9 mouse cellular contexts compared by ENCODE assay signal in the genomic region with DNA sequence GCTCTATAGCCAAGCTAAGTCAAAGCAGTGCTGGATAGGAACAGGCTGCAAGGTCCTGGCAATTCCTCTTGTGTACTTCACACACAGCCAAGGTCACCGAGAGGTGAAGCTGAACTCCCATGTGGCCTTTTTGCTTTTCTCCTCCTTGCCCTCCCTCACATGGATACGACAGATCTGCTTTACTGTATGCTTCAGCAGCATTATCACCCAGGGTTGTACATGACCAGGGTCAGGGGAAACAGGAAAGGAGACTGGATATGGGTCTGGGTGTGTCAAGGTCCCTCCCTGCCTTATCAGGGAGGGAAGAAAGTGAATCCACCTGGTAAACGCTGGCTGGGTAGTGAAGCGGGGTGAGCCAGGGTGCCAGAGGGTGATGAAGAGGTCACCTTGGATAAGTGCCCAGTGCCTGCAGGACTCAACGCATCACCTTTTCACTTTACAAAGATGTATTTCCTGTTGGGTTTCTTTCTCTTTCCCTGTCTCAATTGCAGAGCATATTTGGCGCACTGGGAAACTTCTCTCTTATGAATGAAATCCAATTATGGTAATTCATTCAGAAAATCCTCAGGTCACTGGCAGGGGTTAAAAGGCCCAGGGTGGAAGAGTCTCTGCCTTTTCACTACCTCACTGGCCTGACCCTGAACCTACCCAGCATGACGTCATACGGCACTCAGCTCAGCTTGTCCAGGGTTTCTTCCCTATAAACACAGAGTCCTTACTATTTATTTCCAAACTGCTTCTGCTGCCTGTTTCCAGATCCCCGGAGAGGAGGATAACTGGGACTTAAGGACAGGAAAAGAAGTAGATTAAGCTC.
A peak's percentile ranks its signal among the peaks of the same experiment; 100 is the strongest.
DNase-seq lines count a peak whose midpoint lies in the region; ATAC-seq lines count a peak whose summit lies in the region.
"Had no signal": no experiment of that assay in that cellular context is flagged by ENCODE, and none has a peak within 500 bp of the region (broad histone marks: within the 10 kb centered on the region; RNA-seq: fewer than 3 reads in every experiment).

No protein-coding gene starts in this region.

- H3K27ac ChIP-seq in limb, embryonic 12.5 days: 0 out of 2 replicates have a peak overlapping the region, but pooled peaks have one; percentile 9
- H3K27ac ChIP-seq in limb, embryonic 10.5 days: no peak overlapping the region
- peak overlapping the region; percentile 60 for H3K27ac ChIP-seq in heart, embryonic 13.5 days (replicated peaks)
- peak overlapping the region; percentile 6; the same call in 1 of the 2 replicates for H3K27ac ChIP-seq in stomach, embryonic 14.5 days (ENCODE audit: low read length)
- no peak overlapping the region for H3K27ac ChIP-seq in midbrain, embryonic 13.5 days
- no peak overlapping the region for H3K27ac ChIP-seq in forebrain, embryonic 12.5 days
- H3K27ac ChIP-seq: lung, embryonic 15.5 days had no signal

- H3K9ac ChIP-seq in limb, embryonic 12.5 days (replicated peaks): no peak overlapping the region
- H3K9ac ChIP-seq in heart, embryonic 13.5 days: no peak overlapping the region
- no peak overlapping the region for H3K9ac ChIP-seq in stomach, embryonic 14.5 days (replicated peaks; ENCODE audit: low read depth, low read length)
- no peak overlapping the region for H3K9ac ChIP-seq in midbrain, embryonic 13.5 days (replicated peaks)
- H3K9ac ChIP-seq in forebrain, embryonic 12.5 days: no peak overlapping the region
- H3K9ac ChIP-seq: lung, embryonic 15.5 days had no signal

- no peaks in the 10 kb centered on the region for H3K36me3 ChIP-seq in limb, embryonic 12.5 days
- no peaks in the 10 kb centered on the region for H3K36me3 ChIP-seq in limb, embryonic 10.5 days
- no peaks in the 10 kb centered on the region for H3K36me3 ChIP-seq in heart, embryonic 13.5 days
- H3K36me3 ChIP-seq in stomach, embryonic 14.5 days (ENCODE audit: control insufficient read depth, insufficient read depth, low read length): no peaks in the 10 kb centered on the region
- H3K36me3 ChIP-seq in midbrain, embryonic 13.5 days: no peaks in the 10 kb centered on the region
- H3K36me3 ChIP-seq in forebrain, embryonic 12.5 days (replicated peaks): no peaks in the 10 kb centered on the region
- H3K36me3 ChIP-seq: lung, embryonic 15.5 days had no signal

- no peak for ATAC-seq in limb, embryonic 12.5 days (ENCODE audit: insufficient number of reproducible peaks, insufficient read depth, low FRiP score, low TSS enrichment, low read depth)
- 0 out of 2 replicates have a peak, but pooled peaks have one; percentile 31 for ATAC-seq in heart, embryonic 13.5 days (ENCODE audit: extremely low read depth, insufficient number of reproducible peaks, low FRiP score, low TSS enrichment)
- ATAC-seq in stomach, embryonic 14.5 days (ENCODE audit: insufficient number of reproducible peaks, insufficient read depth, low FRiP score, low read depth): peak; percentile 72
- ATAC-seq in midbrain, embryonic 13.5 days: no peak
- no peak for ATAC-seq in forebrain, embryonic 12.5 days (ENCODE audit: low FRiP score)

- no peaks in the 10 kb centered on the region for H3K27me3 ChIP-seq in limb, embryonic 12.5 days
- no peaks in the 10 kb centered on the region for H3K27me3 ChIP-seq in limb, embryonic 10.5 days (ENCODE audit: low read depth, poor library complexity, severe bottlenecking)
- H3K27me3 ChIP-seq in heart, embryonic 13.5 days (replicated peaks): no peaks in the 10 kb centered on the region
- H3K27me3 ChIP-seq in stomach, embryonic 14.5 days (ENCODE audit: control insufficient read depth, insufficient read depth, low read length): no peaks in the 10 kb centered on the region
- H3K27me3 ChIP-seq in midbrain, embryonic 13.5 days: no peaks in the 10 kb centered on the region
- H3K27me3 ChIP-seq in forebrain, embryonic 12.5 days: no peaks in the 10 kb centered on the region
- H3K27me3 ChIP-seq: lung, embryonic 15.5 days had no signal

- H3K4me2 ChIP-seq in limb, embryonic 12.5 days: no peak overlapping the region
- H3K4me2 ChIP-seq in heart, embryonic 13.5 days: no peak overlapping the region
- no peak overlapping the region for H3K4me2 ChIP-seq in stomach, embryonic 14.5 days (replicated peaks; ENCODE audit: low read depth, low read length)
- H3K4me2 ChIP-seq in midbrain, embryonic 13.5 days (replicated peaks): no peak overlapping the region
- no peak overlapping the region for H3K4me2 ChIP-seq in forebrain, embryonic 12.5 days
- H3K4me2 ChIP-seq: lung, embryonic 15.5 days had no signal

- no peak overlapping the region for H3K4me3 ChIP-seq in limb, embryonic 12.5 days (replicated peaks)
- H3K4me3 ChIP-seq in limb, embryonic 10.5 days: no peak overlapping the region
- H3K4me3 ChIP-seq in heart, embryonic 13.5 days: no peak overlapping the region
- no peak overlapping the region for H3K4me3 ChIP-seq in stomach, embryonic 14.5 days (ENCODE audit: low read depth, low read length)
- no peak overlapping the region for H3K4me3 ChIP-seq in midbrain, embryonic 13.5 days (replicated peaks)
- H3K4me3 ChIP-seq in forebrain, embryonic 12.5 days (replicated peaks): no peak overlapping the region
- H3K4me3 ChIP-seq: lung, embryonic 15.5 days had no signal

- H3K9me3 ChIP-seq in limb, embryonic 12.5 days: no peaks in the 10 kb centered on the region
- no peaks in the 10 kb centered on the region for H3K9me3 ChIP-seq in limb, embryonic 10.5 days (replicated peaks)
- no peaks in the 10 kb centered on the region for H3K9me3 ChIP-seq in heart, embryonic 13.5 days
- H3K9me3 ChIP-seq in stomach, embryonic 14.5 days (ENCODE audit: control insufficient read depth, low read depth, low read length): no peaks in the 10 kb centered on the region
- H3K9me3 ChIP-seq in midbrain, embryonic 13.5 days: no peaks in the 10 kb centered on the region
- H3K9me3 ChIP-seq in forebrain, embryonic 12.5 days: no peaks in the 10 kb centered on the region
- H3K9me3 ChIP-seq: lung, embryonic 15.5 days had no signal

- WGBS in limb, embryonic 12.5 days: 54% methylated on average over 9 of the region's 9 CpGs
- 52% methylated on average over 9 of the region's 9 CpGs for WGBS in limb, embryonic 10.5 days
- WGBS in heart, embryonic 13.5 days: 22% methylated on average over 9 of the region's 9 CpGs
- 15% methylated on average over 9 of the region's 9 CpGs for WGBS in stomach, embryonic 14.5 days
- 48% methylated on average over 9 of the region's 9 CpGs for WGBS in midbrain, embryonic 13.5 days
- 50% methylated on average over 9 of the region's 9 CpGs for WGBS in forebrain, embryonic 12.5 days

- DNase-seq in limb, embryonic 10.5 days (ENCODE audit: low spot score): no peak
- DNase-seq in kidney, postnatal 36 days: peak; percentile 47 to 67
- DNase-seq in layer of hippocampus, postnatal 25 days (ENCODE audit: extremely low spot score in 1 of 2, low spot score in 1 of 2): no peak

- peaks cover 10% of the 10 kb centered on the region for H3K4me1 ChIP-seq in limb, embryonic 12.5 days (replicated peaks)
- H3K4me1 ChIP-seq in limb, embryonic 10.5 days: peaks cover 13% of the 10 kb centered on the region
- peaks cover 55% of the 10 kb centered on the region for H3K4me1 ChIP-seq in heart, embryonic 13.5 days
- H3K4me1 ChIP-seq in stomach, embryonic 14.5 days (ENCODE audit: control insufficient read depth, insufficient read depth, low read length): peaks cover 46% of the 10 kb centered on the region
- peaks cover 21% of the 10 kb centered on the region for H3K4me1 ChIP-seq in midbrain, embryonic 13.5 days (replicated peaks)
- peaks cover 20% of the 10 kb centered on the region; the same call in 1 of the 2 replicates for H3K4me1 ChIP-seq in forebrain, embryonic 12.5 days

Comparison
In these comparisons a context has a peak if more than half of its experiments do, and no peak if none do; other contexts are left out.
1. H3K27ac ChIP-seq: peak in limb, embryonic 12.5 days (single experiment), heart, embryonic 13.5 days (single experiment) and stomach, embryonic 14.5 days (single experiment); none in limb, embryonic 10.5 days (single experiment), midbrain, embryonic 13.5 days (single experiment) and forebrain, embryonic 12.5 days (single experiment).
2. ATAC-seq: peak in heart, embryonic 13.5 days (single experiment) and stomach, embryonic 14.5 days (single experiment); none in limb, embryonic 12.5 days (single experiment), midbrain, embryonic 13.5 days (single experiment) and forebrain, embryonic 12.5 days (single experiment).
3. DNase-seq: peak in kidney, postnatal 36 days (2 of 2); none in limb, embryonic 10.5 days (single experiment) and layer of hippocampus, postnatal 25 days (0 of 2).